Mouse (Mus musculus) spleen, postnatal 0 days (tissue): ENCODE measurements around the gene Cyp2b13. TPM values are rescaled to one million over a fixed set of nuclear protein-coding genes. Genes with fewer than 3 reads are reported as not detected.

Experiments
- polyA plus RNA-seq: library from polyadenylated mRNA; unstranded; fragments of >200 nt; fragmentation: Nextera tagmentation; extraction: Ambion mirVana; gene quantifications from 2 replicates; pipeline ENCODE4 v1.2.1, GENCODE M21; 2015

The Cyp2b13 gene
- not detected in 2 replicates for polyA plus RNA-seq

GRCm38 (mm10) chr7:26061197-26061596 lies at the start of gene Cyp2b13:
Gene Cyp2b13 (plus strand): TSS chr7:26061497.

Other genes with a start within 250 kb of the Cyp2b13 start
- gene Cyp2s1, start 244.6 kb upstream of the Cyp2b13 start, polyA plus RNA-seq = 17.3 and 31.2 TPM in 2 replicates
- not detected in 2 replicates for gene Cyp2b10, start 163.9 kb upstream of the Cyp2b13 start, polyA plus RNA-seq
- gene Cyp2b9, start 111.9 kb downstream of the Cyp2b13 start, polyA plus RNA-seq = not detected in 2 replicates
- not detected in 2 replicates for gene Vmn1r184, start 198.8 kb downstream of the Cyp2b13 start, polyA plus RNA-seq
- not detected in 2 replicates for gene Cyp2a4, start 245.7 kb downstream of the Cyp2b13 start, polyA plus RNA-seq